Mouse (Mus musculus): Measurements from ENCODE around the gene Lrrn4. TPM values are rescaled to one million over a fixed set of nuclear protein-coding genes. Genes with fewer than 3 reads are reported as not detected.
A peak's percentile ranks its signal among the peaks of the same experiment; 100 is the strongest.

Gene Lrrn4
- polyA plus RNA-seq, 1 experiment from 2014 or later = 9.3 TPM

- 92% methylated on average over 2 of the region's 2 CpGs for WGBS
- H3K27me3 ChIP-seq (ENCODE audit: control insufficient read depth, insufficient read depth, low read length) = no peaks in the 10 kb centered on the region
- H3K4me2 ChIP-seq (replicated peaks; ENCODE audit: low read depth, low read length) = no peak overlapping the region
- H3K4me1 ChIP-seq (ENCODE audit: control insufficient read depth, insufficient read depth, low read length) = no peaks in the 10 kb centered on the region
- H3K9ac ChIP-seq (replicated peaks; ENCODE audit: low read depth, low read length) = no peak overlapping the region
- no peak overlapping the region for H3K27ac ChIP-seq (ENCODE audit: low read length)
- no peak overlapping the region for H3K4me3 ChIP-seq (ENCODE audit: low read depth, low read length)
- no peaks in the 10 kb centered on the region for H3K9me3 ChIP-seq (ENCODE audit: control insufficient read depth, low read depth, low read length)
- no peak for ATAC-seq (ENCODE audit: insufficient number of reproducible peaks, insufficient read depth, low FRiP score, low read depth)
- peaks cover 13% of the 10 kb centered on the region; the same call in 1 of the 2 replicates for H3K36me3 ChIP-seq (ENCODE audit: control insufficient read depth, insufficient read depth, low read length)
Observed at GRCm38 (mm10) chr2:132861456-132861855, 19.2 kb downstream of the Lrrn4 start.

- H3K4me2 ChIP-seq (replicated peaks; ENCODE audit: low read depth, low read length) = no peak overlapping the region
Observed at GRCm38 (mm10) chr2:132860435-132860834, 20.3 kb downstream of the Lrrn4 start.

GRCm38 (mm10) chr2:132856333-132856732 lies 24.4 kb downstream of the Lrrn4 start:
- WGBS = 87% methylated on average over 5 of the region's 5 CpGs
- no peak overlapping the region for H3K9ac ChIP-seq (replicated peaks; ENCODE audit: low read depth, low read length)
- ATAC-seq (ENCODE audit: insufficient number of reproducible peaks, insufficient read depth, low FRiP score, low read depth) = no peak

More at GRCm38 (mm10) chr2:132860435-132860834, 20.3 kb downstream of the Lrrn4 start:
- H3K27me3 ChIP-seq (ENCODE audit: control insufficient read depth, insufficient read depth, low read length) = no peaks in the 10 kb centered on the region
- no peak overlapping the region for H3K4me3 ChIP-seq (ENCODE audit: low read depth, low read length)
- H3K9me3 ChIP-seq (ENCODE audit: control insufficient read depth, low read depth, low read length) = no peaks in the 10 kb centered on the region
- H3K9ac ChIP-seq (replicated peaks; ENCODE audit: low read depth, low read length) = no peak overlapping the region
- H3K36me3 ChIP-seq (ENCODE audit: control insufficient read depth, insufficient read depth, low read length) = peaks cover 6% of the 10 kb centered on the region; the same call in 1 of the 2 replicates
- no peak for ATAC-seq (ENCODE audit: insufficient number of reproducible peaks, insufficient read depth, low FRiP score, low read depth)
- no peaks in the 10 kb centered on the region for H3K4me1 ChIP-seq (ENCODE audit: control insufficient read depth, insufficient read depth, low read length)
- H3K27ac ChIP-seq (ENCODE audit: low read length) = no peak overlapping the region

GRCm38 (mm10) chr2:132853051-132853450 lies 27.6 kb downstream of the Lrrn4 start:
- H3K36me3 ChIP-seq (ENCODE audit: control insufficient read depth, insufficient read depth, low read length) = peaks cover 15% of the 10 kb centered on the region; the same call in 1 of the 2 replicates
- H3K4me1 ChIP-seq (ENCODE audit: control insufficient read depth, insufficient read depth, low read length) = peaks cover under 1% of the 10 kb centered on the region; the same call in 1 of the 2 replicates
- no peaks in the 10 kb centered on the region for H3K27me3 ChIP-seq (ENCODE audit: control insufficient read depth, insufficient read depth, low read length)
- H3K9ac ChIP-seq (replicated peaks; ENCODE audit: low read depth, low read length) = no peak overlapping the region
- H3K4me3 ChIP-seq (ENCODE audit: low read depth, low read length) = no peak overlapping the region
- H3K27ac ChIP-seq (ENCODE audit: low read length) = no peak overlapping the region
- ATAC-seq (ENCODE audit: insufficient number of reproducible peaks, insufficient read depth, low FRiP score, low read depth) = no peak
- no peaks in the 10 kb centered on the region for H3K9me3 ChIP-seq (ENCODE audit: control insufficient read depth, low read depth, low read length)
- H3K4me2 ChIP-seq (replicated peaks; ENCODE audit: low read depth, low read length) = no peak overlapping the region
- WGBS = 92% methylated on average over 1 of the region's 1 CpGs

More at GRCm38 (mm10) chr2:132856333-132856732, 24.4 kb downstream of the Lrrn4 start:
- no peak overlapping the region for H3K4me3 ChIP-seq (ENCODE audit: low read depth, low read length)
- peaks cover 5% of the 10 kb centered on the region; the same call in 1 of the 2 replicates for H3K36me3 ChIP-seq (ENCODE audit: control insufficient read depth, insufficient read depth, low read length)
- no peaks in the 10 kb centered on the region for H3K27me3 ChIP-seq (ENCODE audit: control insufficient read depth, insufficient read depth, low read length)
- no peaks in the 10 kb centered on the region for H3K4me1 ChIP-seq (ENCODE audit: control insufficient read depth, insufficient read depth, low read length)
- H3K27ac ChIP-seq (ENCODE audit: low read length) = no peak overlapping the region
- no peak overlapping the region for H3K4me2 ChIP-seq (replicated peaks; ENCODE audit: low read depth, low read length)
- H3K9me3 ChIP-seq (ENCODE audit: control insufficient read depth, low read depth, low read length) = no peaks in the 10 kb centered on the region

GRCm38 (mm10) chr2:132849141-132849540 lies 31.6 kb downstream of the Lrrn4 start:
- Histone ChIP-seq H3K4me1 (ENCODE audit: control insufficient read depth, insufficient read depth, low read length) (peaks cover 8% of the 10 kb centered on the region; the same call in 1 of the 2 replicates), H3K4me3 (ENCODE audit: low read depth, low read length) (no peak overlapping the region), H3K4me2 (replicated peaks; ENCODE audit: low read depth, low read length) (no peak overlapping the region), H3K27me3 (ENCODE audit: control insufficient read depth, insufficient read depth, low read length) (no peaks in the 10 kb centered on the region), H3K9ac (replicated peaks; ENCODE audit: low read depth, low read length) (no peak overlapping the region), H3K36me3 (ENCODE audit: control insufficient read depth, insufficient read depth, low read length) (peaks cover 14% of the 10 kb centered on the region; the same call in 1 of the 2 replicates), H3K27ac (ENCODE audit: low read length) (no peak overlapping the region), H3K9me3 (ENCODE audit: control insufficient read depth, low read depth, low read length) (no peaks in the 10 kb centered on the region)
- WGBS = 90% methylated on average over 6 of the region's 6 CpGs
- ATAC-seq (ENCODE audit: insufficient number of reproducible peaks, insufficient read depth, low FRiP score, low read depth) = no peak

- ATAC-seq (ENCODE audit: insufficient number of reproducible peaks, insufficient read depth, low FRiP score, low read depth) = no peak
- Histone ChIP-seq H3K27ac (ENCODE audit: low read length) (no peak overlapping the region), H3K36me3 (ENCODE audit: control insufficient read depth, insufficient read depth, low read length) (peaks cover 12% of the 10 kb centered on the region; the same call in 1 of the 2 replicates), H3K4me1 (ENCODE audit: control insufficient read depth, insufficient read depth, low read length) (peaks cover 8% of the 10 kb centered on the region; the same call in 1 of the 2 replicates), H3K9me3 (ENCODE audit: control insufficient read depth, low read depth, low read length) (no peaks in the 10 kb centered on the region), H3K9ac (replicated peaks; ENCODE audit: low read depth, low read length) (no peak overlapping the region), H3K4me2 (replicated peaks; ENCODE audit: low read depth, low read length) (peak overlapping the region; percentile 73; the same call in 1 of the 2 replicates), H3K27me3 (ENCODE audit: control insufficient read depth, insufficient read depth, low read length) (no peaks in the 10 kb centered on the region), H3K4me3 (ENCODE audit: low read depth, low read length) (no peak overlapping the region)
- 91% methylated on average over 4 of the region's 4 CpGs for WGBS
Observed at GRCm38 (mm10) chr2:132848361-132848760, 32.3 kb downstream of the Lrrn4 start.

- 26% methylated on average over 7 of the region's 7 CpGs for WGBS
- ATAC-seq (ENCODE audit: insufficient number of reproducible peaks, insufficient read depth, low FRiP score, low read depth) = no peak
- H3K27me3 ChIP-seq (ENCODE audit: control insufficient read depth, insufficient read depth, low read length) = no peaks in the 10 kb centered on the region
- H3K27ac ChIP-seq (ENCODE audit: low read length) = no peak overlapping the region
- H3K9me3 ChIP-seq (ENCODE audit: control insufficient read depth, low read depth, low read length) = no peaks in the 10 kb centered on the region
- H3K4me1 ChIP-seq (ENCODE audit: control insufficient read depth, insufficient read depth, low read length) = peaks cover 8% of the 10 kb centered on the region; the same call in 1 of the 2 replicates
- peak overlapping the region; percentile 73 for H3K4me2 ChIP-seq (replicated peaks; ENCODE audit: low read depth, low read length)
- peak overlapping the region; percentile 78 for H3K4me3 ChIP-seq (ENCODE audit: low read depth, low read length)
- peak overlapping the region; percentile 92 for H3K9ac ChIP-seq (replicated peaks; ENCODE audit: low read depth, low read length)
- H3K36me3 ChIP-seq (ENCODE audit: control insufficient read depth, insufficient read depth, low read length) = peaks cover 12% of the 10 kb centered on the region; the same call in 1 of the 2 replicates
Observed at GRCm38 (mm10) chr2:132847581-132847980, 33.1 kb downstream of the Lrrn4 start.

- Histone ChIP-seq H3K4me1 (ENCODE audit: control insufficient read depth, insufficient read depth, low read length) (peaks cover 8% of the 10 kb centered on the region; the same call in 1 of the 2 replicates), H3K27ac (ENCODE audit: low read length) (peak within 1 kb of the TSS; percentile 76), H3K27me3 (ENCODE audit: control insufficient read depth, insufficient read depth, low read length) (no peaks in the 10 kb centered on the region), H3K9me3 (ENCODE audit: control insufficient read depth, low read depth, low read length) (no peaks in the 10 kb centered on the region), H3K4me2 (replicated peaks; ENCODE audit: low read depth, low read length) (peak within 1 kb of the TSS; percentile 73), H3K9ac (replicated peaks; ENCODE audit: low read depth, low read length) (peak within 1 kb of the TSS; percentile 92), H3K4me3 (ENCODE audit: low read depth, low read length) (peak within 1 kb of the TSS; percentile 78), H3K36me3 (ENCODE audit: control insufficient read depth, insufficient read depth, low read length) (peaks cover 12% of the 10 kb centered on the region; the same call in 1 of the 2 replicates)
- WGBS = under 1% methylated on average over 96 of the region's 96 CpGs
- ATAC-seq (ENCODE audit: insufficient number of reproducible peaks, insufficient read depth, low FRiP score, low read depth) = peak; percentile 86
Observed at GRCm38 (mm10) chr2:132846407-132847358, 34.0 kb downstream of the Lrrn4 start, which contains the start of gene Crls1. TSS of gene Crls1 (plus strand) at chr2:132846666.
